Mouse (Mus musculus): ENCODE results near the gene Myl12a. TPM values are rescaled to one million over a fixed set of nuclear protein-coding genes. Genes with fewer than 3 reads are reported as not detected.

Myl12a gene
- polyA plus RNA-seq, 1 experiment from 2014 or later = 574 TPM

DNA sequence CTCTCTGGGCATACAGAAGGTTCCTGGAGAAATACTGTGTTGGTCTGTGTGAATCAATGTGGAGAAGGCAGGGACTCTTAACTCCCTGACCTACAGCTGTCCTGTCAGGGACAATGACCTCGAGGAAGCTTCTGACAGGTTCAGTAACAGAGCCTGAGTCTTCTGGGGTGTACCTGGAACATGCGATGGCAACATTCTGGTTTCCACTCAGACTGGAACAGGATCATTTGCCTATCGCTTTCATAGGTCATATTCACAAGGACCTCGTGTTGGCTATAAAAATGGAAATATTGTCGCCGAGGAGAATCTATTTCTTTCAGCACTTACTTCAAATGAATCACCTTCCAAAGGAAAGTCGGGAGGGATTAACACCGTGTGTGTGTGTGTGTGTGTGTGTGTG is 23.2 kb upstream of the Myl12a start:
- no peak overlapping the region for H3K27ac ChIP-seq
- H3K27me3 ChIP-seq = no peaks in the 10 kb centered on the region
- no peak overlapping the region for H3K4me3 ChIP-seq
- WGBS = 80% methylated on average over 8 of the region's 8 CpGs
- H3K9me3 ChIP-seq = no peaks in the 10 kb centered on the region
- no peaks in the 10 kb centered on the region for H3K36me3 ChIP-seq
- H3K4me2 ChIP-seq (replicated peaks) = no peak overlapping the region
- peaks cover 7% of the 10 kb centered on the region for H3K4me1 ChIP-seq
- ATAC-seq (ENCODE audit: insufficient number of reproducible peaks, insufficient read depth, low FRiP score, low TSS enrichment) = no peak
- no peak overlapping the region for H3K9ac ChIP-seq

DNA sequence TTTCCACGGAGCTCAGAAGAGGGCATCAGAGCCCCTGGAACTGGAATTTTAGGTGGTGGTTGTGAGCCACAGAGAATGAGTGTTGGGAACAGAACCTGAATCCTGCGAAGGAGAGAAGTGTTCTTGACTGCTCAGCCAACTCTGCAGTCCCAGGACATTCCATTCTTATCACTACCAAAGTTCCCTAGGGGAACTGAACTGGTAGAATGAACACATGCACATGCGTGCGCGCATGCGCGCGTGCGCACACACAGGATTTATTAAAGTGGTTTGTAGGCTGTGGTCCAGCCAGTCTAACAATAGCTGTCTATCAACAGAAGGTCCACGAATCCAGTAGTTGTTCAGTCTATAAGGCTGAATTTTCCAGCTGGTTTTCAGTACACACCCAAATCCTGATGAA is 21.4 kb upstream of the Myl12a start:
- 93% methylated on average over 10 of the region's 10 CpGs for WGBS
- ATAC-seq (ENCODE audit: insufficient number of reproducible peaks, insufficient read depth, low FRiP score, low TSS enrichment) = no peak
- H3K36me3 ChIP-seq = no peaks in the 10 kb centered on the region

DNA sequence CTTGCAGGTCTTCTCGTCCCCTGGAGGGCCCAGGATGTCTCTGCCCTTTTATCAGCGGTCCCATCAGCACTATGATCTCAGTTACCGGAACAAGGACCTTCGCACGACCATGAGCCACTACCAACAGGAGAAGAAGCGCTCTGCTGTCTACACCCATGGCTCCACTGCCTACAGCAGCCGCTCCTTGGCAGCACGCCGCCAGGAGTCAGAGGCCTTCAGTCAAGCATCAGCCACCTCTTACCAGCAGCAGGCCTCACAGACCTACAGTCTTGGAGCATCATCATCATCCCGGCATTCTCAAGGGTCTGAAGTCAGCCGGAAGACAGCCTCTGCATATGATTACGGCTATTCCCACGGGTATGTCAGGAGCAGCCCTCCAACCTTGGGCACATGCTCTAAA is 20.2 kb upstream of the Myl12a start:
- ATAC-seq (ENCODE audit: insufficient number of reproducible peaks, insufficient read depth, low FRiP score, low TSS enrichment) = no peak
- Histone ChIP-seq H3K27me3 (no peaks in the 10 kb centered on the region; the same call in 1 of the 2 replicates), H3K36me3 (no peaks in the 10 kb centered on the region), H3K9ac (no peak overlapping the region), H3K4me3 (no peak overlapping the region), H3K4me1 (peaks cover 18% of the 10 kb centered on the region), H3K27ac (peak overlapping the region; percentile 26; the same call in 1 of the 2 replicates), H3K9me3 (no peaks in the 10 kb centered on the region), H3K4me2 (replicated peaks) (no peak overlapping the region)
- WGBS = 81% methylated on average over 13 of the region's 13 CpGs

More for the DNA sequence above, 21.4 kb upstream of the Myl12a start:
- H3K27ac ChIP-seq = no peak overlapping the region
- no peak overlapping the region for H3K4me2 ChIP-seq (replicated peaks)
- H3K27me3 ChIP-seq = no peaks in the 10 kb centered on the region
- H3K4me3 ChIP-seq = no peak overlapping the region
- no peak overlapping the region for H3K9ac ChIP-seq
- no peaks in the 10 kb centered on the region for H3K9me3 ChIP-seq
- H3K4me1 ChIP-seq = peaks cover 16% of the 10 kb centered on the region

DNA sequence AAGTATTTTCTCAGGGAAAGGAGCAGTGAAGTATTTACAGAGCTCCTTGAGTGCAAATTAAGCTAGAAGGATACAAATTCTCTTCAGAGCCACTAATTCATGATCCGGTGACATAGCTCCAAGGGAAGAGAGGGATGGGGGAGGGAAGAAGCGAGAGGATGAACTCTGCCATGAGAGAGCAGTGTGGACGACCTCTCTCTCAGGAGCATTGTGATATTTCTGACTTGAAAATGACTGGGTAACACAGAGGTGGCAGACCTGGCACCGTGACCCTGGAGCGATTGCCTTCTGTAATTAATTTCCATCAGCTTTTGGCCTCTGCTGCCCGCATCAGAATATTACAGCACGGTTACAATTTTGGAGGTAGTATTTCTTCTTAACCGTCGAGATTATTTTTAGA is 17.2 kb upstream of the Myl12a start:
- no peaks in the 10 kb centered on the region; the same call in 1 of the 2 replicates for H3K27me3 ChIP-seq
- H3K27ac ChIP-seq = 0 out of 2 replicates have a peak overlapping the region, but pooled peaks have one; percentile 41
- no peaks in the 10 kb centered on the region for H3K9me3 ChIP-seq
- H3K4me2 ChIP-seq (replicated peaks) = 0 out of 2 replicates have a peak overlapping the region, but pooled peaks have one; percentile 9
- H3K4me1 ChIP-seq = peaks cover 18% of the 10 kb centered on the region
- ATAC-seq (ENCODE audit: insufficient number of reproducible peaks, insufficient read depth, low FRiP score, low TSS enrichment) = no peak
- no peak overlapping the region for H3K4me3 ChIP-seq
- no peak overlapping the region for H3K9ac ChIP-seq
- 61% methylated on average over 9 of the region's 9 CpGs for WGBS
- H3K36me3 ChIP-seq = no peaks in the 10 kb centered on the region

DNA sequence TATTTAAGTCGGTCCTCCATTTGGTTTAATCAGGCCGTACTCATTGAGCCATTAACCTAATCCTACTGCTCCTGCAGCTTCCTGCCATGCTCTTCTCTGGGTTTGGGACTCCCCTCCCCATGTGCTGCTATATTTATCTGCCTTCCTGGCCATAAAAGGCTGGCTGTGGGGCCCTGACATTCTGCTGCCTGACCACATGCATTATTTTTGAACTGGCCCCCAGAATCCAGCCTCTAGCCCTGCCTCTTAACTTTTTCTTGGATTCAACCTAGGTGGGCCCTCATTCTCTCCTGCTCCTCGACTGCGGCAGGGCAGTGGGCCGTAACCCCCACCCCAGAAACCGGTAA is 16.6 kb upstream of the Myl12a start:
- Histone ChIP-seq H3K27ac (peak overlapping the region; percentile 41; the same call in 1 of the 2 replicates), H3K4me1 (peaks cover 18% of the 10 kb centered on the region), H3K4me2 (replicated peaks) (0 out of 2 replicates have a peak overlapping the region, but pooled peaks have one; percentile 9), H3K27me3 (no peaks in the 10 kb centered on the region; the same call in 1 of the 2 replicates), H3K36me3 (no peaks in the 10 kb centered on the region), H3K4me3 (no peak overlapping the region), H3K9ac (no peak overlapping the region), H3K9me3 (no peaks in the 10 kb centered on the region)
- ATAC-seq (ENCODE audit: insufficient number of reproducible peaks, insufficient read depth, low FRiP score, low TSS enrichment) = no peak
- WGBS = 44% methylated on average over 6 of the region's 6 CpGs

DNA sequence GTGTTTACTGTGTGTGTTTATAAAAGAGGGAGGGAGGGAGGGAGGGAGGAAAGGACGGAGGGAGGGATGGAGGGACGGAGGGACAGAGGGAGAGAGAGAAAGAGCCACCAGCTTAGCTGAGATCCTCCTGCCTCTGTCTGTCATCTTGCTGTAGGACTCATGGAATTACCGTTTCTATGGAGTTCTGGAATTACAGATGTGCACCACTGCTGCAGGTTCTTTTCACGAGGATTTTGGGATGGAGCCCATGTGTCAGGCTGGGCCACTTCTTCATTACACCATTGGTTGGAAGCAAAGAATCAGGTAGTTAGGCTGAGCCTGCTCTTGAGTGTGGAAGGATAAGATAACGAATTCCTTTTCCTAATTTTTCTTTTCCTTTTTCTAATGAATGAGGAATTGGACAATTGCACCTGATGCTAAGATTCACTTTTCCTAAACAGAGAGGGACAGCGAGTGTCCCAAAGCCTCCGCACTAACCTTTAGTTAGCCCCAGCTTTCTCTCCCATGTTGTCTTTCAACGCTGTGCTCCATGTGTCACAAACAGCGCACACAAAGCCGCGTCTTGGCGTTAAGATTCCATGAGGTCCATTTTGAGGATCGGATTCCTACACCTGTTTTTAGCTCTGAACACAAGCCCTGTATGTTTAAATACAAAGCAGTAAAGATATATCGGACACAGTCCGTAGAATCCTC is 16.1 kb upstream of the Myl12a start:
- Histone ChIP-seq H3K27me3 (no peaks in the 10 kb centered on the region; the same call in 1 of the 2 replicates), H3K27ac (no peak overlapping the region), H3K9ac (no peak overlapping the region), H3K4me1 (peaks cover 18% of the 10 kb centered on the region), H3K36me3 (no peaks in the 10 kb centered on the region), H3K9me3 (no peaks in the 10 kb centered on the region), H3K4me2 (replicated peaks) (no peak overlapping the region), H3K4me3 (no peak overlapping the region)
- ATAC-seq (ENCODE audit: insufficient number of reproducible peaks, insufficient read depth, low FRiP score, low TSS enrichment) = no peak
- WGBS = 79% methylated on average over 15 of the region's 15 CpGs

DNA sequence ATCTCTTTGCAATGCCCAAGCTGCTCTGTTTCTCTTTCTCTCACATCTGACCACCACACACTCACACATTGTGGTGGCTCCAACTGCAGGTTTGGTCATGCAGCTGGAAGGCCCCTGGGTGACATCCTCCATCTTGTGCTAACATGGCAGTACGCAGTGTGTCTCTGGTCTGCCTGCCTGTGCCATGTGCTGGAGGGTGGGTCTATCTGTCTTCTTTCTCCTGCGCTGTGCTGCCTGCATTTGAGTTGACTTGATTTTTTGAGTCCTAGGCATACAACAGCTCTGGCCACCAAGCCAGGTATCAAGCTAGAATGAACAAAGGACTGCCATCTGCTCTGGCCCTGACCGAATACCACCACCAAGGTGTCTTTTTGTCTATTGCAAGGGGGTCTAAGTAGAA is 15.5 kb upstream of the Myl12a start:
- no peak for ATAC-seq (ENCODE audit: insufficient number of reproducible peaks, insufficient read depth, low FRiP score, low TSS enrichment)

DNA sequence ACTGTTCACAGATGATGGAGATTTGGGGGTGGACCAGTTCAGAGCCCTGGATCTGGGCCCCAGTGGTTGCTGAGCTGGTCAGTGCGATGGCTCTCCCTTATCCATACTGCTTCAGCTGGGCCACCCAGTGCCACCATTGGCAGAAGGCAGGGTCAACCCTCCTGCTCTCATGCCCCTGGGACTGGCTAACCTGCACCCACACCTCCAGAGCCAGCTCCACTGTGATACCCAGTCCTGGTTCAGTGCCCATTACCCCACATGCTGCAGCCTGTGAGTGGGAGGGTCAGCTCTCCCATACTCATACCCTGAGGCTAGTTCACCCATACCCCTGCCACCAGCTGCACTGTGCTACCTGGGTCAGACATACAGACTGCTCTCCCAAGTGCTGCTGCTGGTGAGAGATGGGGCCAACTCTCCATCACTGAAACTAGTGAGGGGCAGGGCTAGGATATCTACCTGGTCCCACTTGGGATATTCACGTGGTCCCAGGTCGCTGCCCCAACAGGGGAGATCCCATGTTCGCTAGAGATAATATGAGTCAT is 14.8 kb upstream of the Myl12a start:
- WGBS = 90% methylated on average over 4 of the region's 4 CpGs
- Histone ChIP-seq H3K9ac (no peak overlapping the region), H3K36me3 (no peaks in the 10 kb centered on the region), H3K4me2 (replicated peaks) (no peak overlapping the region), H3K4me1 (peaks cover 13% of the 10 kb centered on the region; the same call in 1 of the 2 replicates), H3K27ac (no peak overlapping the region), H3K9me3 (no peaks in the 10 kb centered on the region), H3K27me3 (no peaks in the 10 kb centered on the region; the same call in 1 of the 2 replicates), H3K4me3 (no peak overlapping the region)
- ATAC-seq (ENCODE audit: insufficient number of reproducible peaks, insufficient read depth, low FRiP score, low TSS enrichment) = 0 out of 2 replicates have a peak, but pooled peaks have one; percentile 13

More for the DNA sequence above, 15.5 kb upstream of the Myl12a start:
- Histone ChIP-seq H3K4me2 (replicated peaks) (no peak overlapping the region), H3K9me3 (no peaks in the 10 kb centered on the region), H3K9ac (no peak overlapping the region), H3K27ac (no peak overlapping the region), H3K4me1 (peaks cover 18% of the 10 kb centered on the region), H3K27me3 (no peaks in the 10 kb centered on the region; the same call in 1 of the 2 replicates), H3K36me3 (no peaks in the 10 kb centered on the region), H3K4me3 (no peak overlapping the region)
- 96% methylated on average over 3 of the region's 3 CpGs for WGBS

DNA sequence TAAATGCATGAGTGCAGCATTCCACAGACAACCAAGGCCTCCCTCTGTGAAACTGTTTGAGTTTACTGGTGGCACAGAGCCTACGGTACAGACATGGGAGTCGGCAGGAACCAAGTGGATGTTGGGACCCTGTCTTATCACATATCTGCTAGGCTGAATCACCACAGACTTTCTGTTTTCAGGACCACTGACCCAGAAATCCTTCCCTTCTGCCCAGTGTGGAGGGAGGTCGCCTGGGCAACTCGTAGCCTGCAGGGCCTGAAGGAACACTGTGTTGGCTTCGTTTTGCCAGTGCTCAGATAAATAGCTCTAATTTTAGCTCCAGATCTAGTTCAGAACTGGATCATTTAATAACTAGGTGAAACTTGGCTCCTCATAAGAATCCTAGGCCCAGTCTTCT is 12.2 kb upstream of the Myl12a start:
- Histone ChIP-seq H3K36me3 (no peaks in the 10 kb centered on the region), H3K4me2 (replicated peaks) (no peak overlapping the region), H3K9ac (no peak overlapping the region), H3K27me3 (no peaks in the 10 kb centered on the region; the same call in 1 of the 2 replicates), H3K9me3 (no peaks in the 10 kb centered on the region), H3K27ac (no peak overlapping the region), H3K4me3 (no peak overlapping the region), H3K4me1 (peaks cover 10% of the 10 kb centered on the region; the same call in 1 of the 2 replicates)
- ATAC-seq (ENCODE audit: insufficient number of reproducible peaks, insufficient read depth, low FRiP score, low TSS enrichment) = no peak
- 47% methylated on average over 5 of the region's 5 CpGs for WGBS

DNA sequence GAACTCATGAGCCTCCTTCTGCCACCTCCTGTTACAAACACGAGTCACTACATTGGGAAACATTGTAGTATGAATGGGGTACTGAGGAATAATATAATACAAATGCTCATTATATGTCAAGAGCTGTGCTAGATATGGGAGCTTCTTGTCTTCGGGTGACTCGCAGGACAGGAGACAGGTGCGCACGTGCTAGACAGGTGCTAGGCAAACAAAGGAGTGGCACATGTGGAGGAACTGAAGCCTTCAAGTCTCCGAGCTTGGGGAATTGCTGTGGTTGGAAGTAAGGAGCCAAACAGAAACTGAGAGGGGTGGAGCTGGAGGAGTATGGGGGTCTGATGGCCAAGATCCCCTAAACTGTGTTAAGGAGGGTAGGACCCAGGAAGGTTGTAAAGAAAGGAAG is 10.4 kb upstream of the Myl12a start:
- H3K9me3 ChIP-seq = no peaks in the 10 kb centered on the region
- ATAC-seq (ENCODE audit: insufficient number of reproducible peaks, insufficient read depth, low FRiP score, low TSS enrichment) = no peak
- H3K27me3 ChIP-seq = no peaks in the 10 kb centered on the region; the same call in 1 of the 2 replicates
- no peak overlapping the region for H3K4me2 ChIP-seq (replicated peaks)
- H3K27ac ChIP-seq = no peak overlapping the region
- 92% methylated on average over 6 of the region's 6 CpGs for WGBS
- H3K4me1 ChIP-seq = no peaks in the 10 kb centered on the region
- no peaks in the 10 kb centered on the region for H3K36me3 ChIP-seq
- H3K9ac ChIP-seq = no peak overlapping the region
- H3K4me3 ChIP-seq = no peak overlapping the region

DNA sequence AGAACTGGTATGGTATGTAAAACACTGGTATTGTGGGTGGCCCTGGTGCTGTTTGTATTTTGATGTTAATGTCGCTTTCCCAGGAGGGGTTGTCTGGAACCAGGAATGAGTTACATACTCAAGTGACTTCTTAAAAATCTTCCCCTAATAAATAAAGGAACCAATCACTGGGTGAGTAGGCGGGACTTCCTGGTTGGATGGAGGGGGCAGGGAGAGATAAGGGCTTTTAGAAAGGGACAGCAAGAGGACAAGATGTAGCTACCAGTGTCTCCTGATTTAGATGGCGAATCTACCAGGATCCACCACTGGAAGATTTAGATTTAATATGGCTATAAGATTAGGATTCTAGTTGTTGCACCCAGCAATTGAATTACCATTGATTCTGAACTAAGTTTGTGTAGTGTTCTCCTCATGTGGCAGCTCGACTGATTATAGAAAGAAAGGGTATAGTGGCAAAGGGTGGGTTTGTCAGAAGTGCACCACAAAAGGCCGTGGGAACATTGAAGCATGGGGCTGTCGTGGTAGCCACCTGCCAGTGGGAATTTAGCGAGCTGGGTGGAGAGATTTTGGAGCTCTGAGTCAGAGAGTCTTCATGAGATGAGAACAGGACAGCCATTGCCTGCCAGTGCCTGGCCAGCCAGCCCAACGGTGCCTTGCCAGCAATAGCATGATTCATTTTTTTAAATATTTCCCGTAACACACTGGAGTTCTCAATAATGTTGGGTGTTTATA is 9.4 kb upstream of the Myl12a start:
- 89% methylated on average over 9 of the region's 9 CpGs for whole genome bisulfite sequencing
- Histone ChIP-seq H3K4me2 (replicated peaks) (no peak overlapping the region), H3K27me3 (no peaks in the 10 kb centered on the region), H3K4me3 (no peak overlapping the region), H3K36me3 (no peaks in the 10 kb centered on the region), H3K27ac (no peak overlapping the region), H3K4me1 (no peaks in the 10 kb centered on the region), H3K9ac (no peak overlapping the region), H3K9me3 (no peaks in the 10 kb centered on the region)
- ATAC-seq (ENCODE audit: insufficient number of reproducible peaks, insufficient read depth, low FRiP score, low TSS enrichment) = no peak
